Mouse (Mus musculus): ENCODE measurements around the gene Gcdh.

DNA sequence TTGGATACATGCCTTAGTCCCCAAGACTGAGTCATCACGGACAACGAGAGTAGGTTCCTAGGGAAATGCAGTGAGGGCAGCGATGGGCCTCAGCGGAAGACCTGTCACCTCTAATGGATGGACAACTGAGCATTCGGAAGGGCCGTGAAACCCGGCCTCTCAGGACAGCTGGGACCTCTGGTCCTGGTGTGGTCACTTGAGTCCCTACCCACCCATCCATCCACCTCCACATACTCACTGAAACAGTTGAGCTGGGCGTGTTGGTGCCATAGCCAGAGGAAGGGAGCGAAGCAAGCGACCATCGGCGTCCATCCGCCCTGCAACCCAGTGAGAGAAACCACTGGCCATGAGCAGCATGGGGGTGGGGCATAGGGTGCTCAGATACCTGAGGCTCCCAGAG lies 36.9 kb upstream of the Gcdh start:
- no peak for TF ChIP-seq CTCF (IDR thresholded peaks at IDR 0.05; ENCODE audit: insufficient read depth, low read length)
- TF ChIP-seq POLR2A (IDR thresholded peaks at IDR 0.05; ENCODE audit: borderline replicate concordance, extremely low read depth, low read depth, low read length): no peak
